Mouse (Mus musculus) hindbrain, embryonic 14.5 days (tissue): ENCODE measurements around the gene Inpp5f. TPM values are rescaled to one million over a fixed set of nuclear protein-coding genes. Genes with fewer than 3 reads are reported as not detected.

Experiments
- ATAC-seq: fragments of 200-750 bp; cut with Nextera tagmentation; 2 replicates; pipeline ENCODE4 v1.8.0; 2017; ENCODE audit warnings: moderate number of reproducible peaks, mild to moderate bottlenecking, moderate TSS enrichment, moderate library complexity; ENCODE audit not compliant: low FRiP score
- DNase-seq: peaks from one replicate; pipeline ENCODE4 v3.0.0-alpha.2; 2015; ENCODE audit warnings: low spot score
- H3K27ac ChIP-seq: fragments of 300-500 bp; sonication (generic); 2 replicates; pipeline ENCODE4 v1.5.1; 2014; ENCODE audit warnings: mild to moderate bottlenecking, moderate library complexity
- H3K27me3 ChIP-seq: fragments of 300-500 bp; sonication (generic); 2 replicates; pipeline ENCODE4 v1.6.1; 2014; ENCODE audit warnings: mild to moderate bottlenecking, low read length, mixed read lengths; ENCODE audit not compliant: control insufficient read depth, insufficient read depth
- H3K36me3 ChIP-seq: fragments of 300-500 bp; sonication (generic); replicated peaks from 2 replicates; pipeline ENCODE4 v1.6.1; 2014; ENCODE audit not compliant: control insufficient read depth, insufficient read depth
- H3K4me1 ChIP-seq: fragments of 300-500 bp; sonication (generic); replicated peaks from 2 replicates; pipeline ENCODE4 v1.6.1; 2014; ENCODE audit warnings: antibody characterized with exemption, low read length, mixed read lengths; ENCODE audit not compliant: control insufficient read depth, insufficient read depth
- H3K4me2 ChIP-seq: fragments of 300-500 bp; sonication (generic); replicated peaks from 2 replicates; pipeline ENCODE4 v1.6.1; 2014; ENCODE audit warnings: mild to moderate bottlenecking, moderate library complexity
- H3K4me3 ChIP-seq: fragments of 300-500 bp; sonication (generic); replicated peaks from 2 replicates; pipeline ENCODE4 v1.5.1; 2014; ENCODE audit warnings: mild to moderate bottlenecking, low read length
- H3K9ac ChIP-seq: fragments of 300-500 bp; sonication (generic); 2 replicates; pipeline ENCODE4 v1.6.1; 2014
- H3K9me3 ChIP-seq: fragments of 300-500 bp; sonication (generic); 2 replicates; pipeline ENCODE4 v1.6.1; 2016; ENCODE audit warnings: low read length; ENCODE audit not compliant: control insufficient read depth
- WGBS: fragments of 180-500 bp; shearing (Covaris S2); extraction: QIAGEN DNeasy Blood & Tissue Kit; methylation state at CpG from one replicate; pipeline ENCODE4 v1.1.7; 2014; 5-methylcytosine and 5-hydroxymethylcytosine counted together
- polyA plus RNA-seq: library from polyadenylated mRNA; unstranded; fragments of >200 nt; fragmentation: Nextera tagmentation; extraction: Ambion mirVana; gene quantifications from 2 replicates; pipeline ENCODE4 v1.2.1, GENCODE M21; 2014

The Inpp5f gene
- polyA plus RNA-seq, 1 experiment from 2014 or later, result 418 TPM

DNA sequence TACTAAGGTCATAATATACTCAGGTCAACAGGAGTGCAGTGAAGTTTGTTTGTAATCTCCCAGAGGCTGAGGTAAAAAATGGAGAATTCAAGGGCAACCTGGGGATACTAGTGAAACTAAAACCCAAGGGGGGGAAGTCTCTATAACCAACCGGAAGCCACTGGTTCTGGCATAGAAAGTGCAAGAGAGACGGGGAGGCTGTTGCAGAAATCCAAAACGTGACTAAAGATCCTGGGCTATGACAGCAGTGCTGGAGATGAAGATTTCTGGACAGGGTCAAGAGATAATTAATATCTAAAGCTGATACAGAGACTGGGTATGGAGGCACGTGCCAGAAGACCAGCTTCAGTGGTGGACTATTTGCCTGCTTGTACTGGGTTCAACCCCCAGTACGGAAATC lies 126.9 kb downstream of the Inpp5f start:
- no peak for DNase-seq
- H3K9ac ChIP-seq, result peak overlapping the region; percentile 18; the same call in 1 of the 2 replicates
- H3K4me2 ChIP-seq, result peak overlapping the region; percentile 94
- no peaks in the 10 kb centered on the region for H3K9me3 ChIP-seq
- peaks cover 21% of the 10 kb centered on the region for H3K4me1 ChIP-seq
- 83% methylated on average over 5 of the region's 5 CpGs for WGBS
- H3K27ac ChIP-seq, result no peak overlapping the region
- ATAC-seq, result no peak
- peaks cover 3% of the 10 kb centered on the region; the same call in 1 of the 2 replicates for H3K27me3 ChIP-seq
- no peaks in the 10 kb centered on the region for H3K36me3 ChIP-seq
- H3K4me3 ChIP-seq, result peak overlapping the region; percentile 99; the same call in 1 of the 2 replicates

DNA sequence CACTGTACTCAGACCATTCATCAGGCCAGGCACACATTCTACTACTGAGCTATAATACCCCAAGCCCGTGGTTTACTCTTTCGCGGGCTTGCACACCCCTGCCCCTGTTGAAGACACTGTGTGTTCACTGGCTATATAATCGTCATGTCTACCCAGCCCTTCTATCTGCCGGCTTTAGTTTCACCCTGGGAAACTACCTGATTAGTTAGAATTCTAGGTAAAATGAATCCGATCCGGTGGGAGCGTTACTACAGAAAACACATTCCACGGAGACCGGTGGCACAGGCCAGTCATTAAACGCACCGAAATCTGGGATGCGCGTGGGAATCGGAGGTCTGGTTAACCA lies 128.0 kb downstream of the Inpp5f start:
- Histone ChIP-seq H3K27me3 (peaks cover 3% of the 10 kb centered on the region; the same call in 1 of the 2 replicates), H3K27ac (no peak overlapping the region), H3K9ac (peak overlapping the region; percentile 95), H3K9me3 (no peaks in the 10 kb centered on the region), H3K4me2 (peak overlapping the region; percentile 94), H3K4me3 (peak overlapping the region; percentile 99), H3K36me3 (no peaks in the 10 kb centered on the region), H3K4me1 (peaks cover 22% of the 10 kb centered on the region)
- DNase-seq, result no peak
- ATAC-seq, result no peak
- 3% methylated on average over 15 of the region's 15 CpGs for WGBS

DNA sequence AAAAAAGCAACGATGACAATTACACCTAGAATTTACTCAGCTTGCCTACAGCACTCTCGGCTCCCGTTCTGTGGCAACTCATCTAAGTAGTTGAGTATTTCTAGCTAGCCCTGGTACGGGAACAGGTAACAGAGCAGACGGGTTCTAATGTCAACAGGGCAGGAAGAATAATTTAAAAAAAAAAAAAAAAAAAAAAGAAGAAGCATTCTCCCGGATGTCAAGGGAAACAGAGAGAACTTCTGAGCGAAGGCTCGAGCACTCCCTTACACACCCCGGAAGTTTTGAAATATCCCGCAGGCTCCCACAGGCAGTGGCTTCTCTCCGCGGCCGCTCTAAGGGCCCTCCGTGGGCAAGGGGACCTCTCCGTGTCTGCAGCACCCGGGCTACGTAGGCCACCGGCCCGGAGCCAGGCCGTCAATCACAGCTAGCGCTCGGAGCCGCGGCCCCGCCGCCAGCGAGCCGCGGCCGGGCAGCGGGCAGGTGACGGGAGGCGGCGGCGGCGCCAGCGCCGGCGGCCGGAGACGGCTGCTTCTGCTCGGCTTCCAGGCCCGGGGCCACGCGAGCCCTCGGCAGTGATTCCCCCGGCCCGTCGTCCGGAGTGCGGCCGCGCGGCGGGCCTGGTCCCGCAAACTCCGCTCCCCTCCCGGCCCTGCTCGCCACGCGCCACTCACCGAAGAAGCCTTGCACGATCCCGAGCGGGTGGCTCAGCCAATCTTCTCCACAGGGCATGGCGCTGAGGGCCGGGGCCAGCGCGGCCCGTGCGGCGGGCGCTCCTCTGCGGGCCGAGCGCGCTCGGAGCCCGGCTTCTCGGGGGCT lies 128.5 kb downstream of the Inpp5f start:
- peak overlapping the region; percentile 99 for H3K4me3 ChIP-seq
- under 1% methylated on average over 65 of the region's 80 CpGs for WGBS
- peaks cover 25% of the 10 kb centered on the region for H3K4me1 ChIP-seq
- ATAC-seq (peak; percentile 43), DNase-seq (peak; percentile 30)
- peak overlapping the region; percentile 95 for H3K9ac ChIP-seq
- H3K4me2 ChIP-seq, result peak overlapping the region; percentile 94
- H3K9me3 ChIP-seq, result no peaks in the 10 kb centered on the region
- peaks cover 3% of the 10 kb centered on the region; the same call in 1 of the 2 replicates for H3K27me3 ChIP-seq
- H3K36me3 ChIP-seq, result no peaks in the 10 kb centered on the region
- H3K27ac ChIP-seq, result peak overlapping the region; percentile 91

DNA sequence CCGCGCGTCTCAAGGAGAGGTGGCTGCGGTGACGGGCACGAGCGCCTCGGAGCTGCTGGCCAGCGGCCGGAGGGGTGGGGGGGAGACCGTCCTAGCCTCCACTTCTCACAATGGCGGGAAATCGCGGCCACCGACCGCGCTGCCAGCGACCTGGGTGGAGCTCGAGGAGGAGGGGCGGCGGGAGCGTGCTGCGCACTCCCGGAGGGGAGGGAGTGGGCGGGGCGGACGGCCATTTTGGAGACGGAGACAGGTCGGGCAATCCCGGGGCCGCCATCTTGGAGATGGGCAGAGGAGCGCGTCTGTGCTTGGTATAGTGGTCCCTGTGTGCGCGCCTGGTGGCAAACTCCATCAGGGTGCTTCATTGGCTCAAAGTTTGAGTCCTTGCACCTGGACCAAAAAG lies 129.2 kb downstream of the Inpp5f start, which contains the start of gene Mcmbp:
Gene Mcmbp (minus strand): TSS at position 162 of the 400 bp plus-strand sequence.
- H3K36me3 ChIP-seq, result no peaks in the 10 kb centered on the region
- peak within 1 kb of the TSS; percentile 99 for H3K4me3 ChIP-seq
- DNase-seq, result peak; percentile 95
- H3K4me2 ChIP-seq, result peak within 1 kb of the TSS; percentile 94
- peaks cover 3% of the 10 kb centered on the region; the same call in 1 of the 2 replicates for H3K27me3 ChIP-seq
- under 1% methylated on average over 28 of the region's 35 CpGs for WGBS
- H3K27ac ChIP-seq, result peak within 1 kb of the TSS; percentile 91
- peak within 1 kb of the TSS; percentile 95 for H3K9ac ChIP-seq
- ATAC-seq, result peak; percentile 88
- H3K4me1 ChIP-seq, result peaks cover 25% of the 10 kb centered on the region
- H3K9me3 ChIP-seq, result no peaks in the 10 kb centered on the region

DNA sequence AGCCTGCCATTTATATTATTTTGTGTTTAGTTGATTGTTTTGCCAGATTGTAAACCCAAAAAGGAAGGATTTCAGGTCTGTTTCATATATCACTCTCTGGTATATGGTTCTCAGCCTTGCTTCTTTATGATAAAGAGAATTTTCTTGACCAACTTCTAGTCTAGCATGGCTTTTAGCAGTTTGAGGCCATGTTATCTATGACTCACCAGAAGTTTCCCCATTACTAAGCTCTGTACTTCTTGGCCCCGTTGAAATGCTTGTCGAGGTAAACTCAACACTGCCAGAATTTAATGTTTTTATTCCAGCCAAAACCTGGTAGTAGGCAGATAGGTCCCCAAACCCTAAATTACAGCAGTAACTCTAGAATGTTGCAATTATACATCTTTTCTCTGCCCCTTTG lies 132.8 kb downstream of the Inpp5f start:
- no peaks in the 10 kb centered on the region for H3K9me3 ChIP-seq
- H3K4me1 ChIP-seq, result peaks cover 38% of the 10 kb centered on the region
- no peaks in the 10 kb centered on the region; the same call in 1 of the 2 replicates for H3K36me3 ChIP-seq
- no peak for DNase-seq
- H3K9ac ChIP-seq, result peak overlapping the region; percentile 55; the same call in 1 of the 2 replicates
- H3K27me3 ChIP-seq, result peaks cover 3% of the 10 kb centered on the region; the same call in 1 of the 2 replicates
- 72% methylated on average over 2 of the region's 2 CpGs for WGBS
- H3K27ac ChIP-seq, result no peak overlapping the region
- H3K4me2 ChIP-seq, result peak overlapping the region; percentile 64
- ATAC-seq, result no peak
- peak overlapping the region; percentile 74; the same call in 1 of the 2 replicates for H3K4me3 ChIP-seq

DNA sequence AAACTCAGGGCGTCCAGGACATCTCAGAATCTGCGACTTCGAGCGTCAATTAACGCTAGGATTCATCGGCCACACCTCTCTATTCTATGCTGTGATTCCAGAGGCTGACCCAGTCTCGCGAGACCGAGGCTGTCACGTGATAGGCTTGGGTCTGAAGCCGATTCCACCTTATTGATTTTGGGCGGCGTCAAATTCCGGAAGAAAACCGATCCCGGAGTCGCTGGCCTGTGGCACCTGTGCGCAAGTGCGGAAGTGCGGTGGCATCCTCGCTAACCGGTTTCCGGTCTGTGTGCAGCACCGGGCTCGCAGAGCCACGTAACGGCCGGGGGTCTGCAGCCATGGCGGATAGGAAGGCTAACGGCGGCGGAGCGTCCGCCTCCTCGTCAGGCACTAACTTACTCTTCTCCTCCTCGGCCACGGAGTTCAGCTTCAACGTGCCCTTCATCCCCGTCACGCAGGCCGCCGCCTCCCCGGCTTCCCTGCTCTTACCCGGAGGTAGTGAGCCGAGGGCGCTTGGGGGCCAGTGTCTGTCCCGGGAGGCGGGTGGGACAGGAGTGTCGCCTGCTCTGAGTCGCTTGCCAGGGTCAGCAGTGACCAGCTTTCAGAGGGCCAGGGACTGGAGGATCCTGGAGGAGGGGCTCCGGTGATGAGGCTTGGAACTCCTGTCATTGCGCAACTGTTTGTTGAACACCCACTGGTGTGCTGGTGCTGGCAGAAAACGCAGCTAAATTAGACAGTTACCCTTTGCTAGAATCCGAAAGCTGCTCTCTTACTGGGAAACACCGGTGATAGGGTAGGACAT lies 133.8 kb downstream of the Inpp5f start, which contains the start of gene Sec23ip:
Gene Sec23ip (plus strand): TSS at position 260 of the 802 bp plus-strand sequence.
- H3K9ac ChIP-seq, result peak within 1 kb of the TSS; percentile 83
- DNase-seq, result peak; percentile 98
- H3K4me2 ChIP-seq, result peak within 1 kb of the TSS; percentile 67
- H3K27ac ChIP-seq, result peak within 1 kb of the TSS; percentile 73
- H3K9me3 ChIP-seq, result no peaks in the 10 kb centered on the region
- H3K36me3 ChIP-seq, result peaks cover under 1% of the 10 kb centered on the region
- WGBS, result under 1% methylated on average over 55 of the region's 55 CpGs
- peak; percentile 92 for ATAC-seq
- peaks cover 35% of the 10 kb centered on the region for H3K4me1 ChIP-seq
- H3K27me3 ChIP-seq, result peaks cover 3% of the 10 kb centered on the region; the same call in 1 of the 2 replicates
- H3K4me3 ChIP-seq, result peak within 1 kb of the TSS; percentile 74

Other genes starting within 250 kb of the Inpp5f start
- gene Rgs10, start 192.6 kb upstream of the Inpp5f start, polyA plus RNA-seq, result 56.7 and 56.9 TPM in 2 replicates
- 33.7 and 37.1 TPM in 2 replicates for gene Tial1, start 149.6 kb upstream of the Inpp5f start, polyA plus RNA-seq
- gene Bag3, start 87.7 kb upstream of the Inpp5f start, polyA plus RNA-seq, result 2.9 and 3.4 TPM in 2 replicates
- 50.9 and 52.2 TPM in 2 replicates for gene Mcmbp, start 129.2 kb downstream of the Inpp5f start, polyA plus RNA-seq
- gene Sec23ip, start 133.6 kb downstream of the Inpp5f start, polyA plus RNA-seq, result 34.8 and 37.7 TPM in 2 replicates